Mouse (Mus musculus) myocyte (in vitro differentiated cells): ENCODE measurements around the gene Fgf9.

ENCODE experiments used
- MAX ChIP-seq: IDR thresholded peaks from one replicate; pipeline ENCODE4 v1.6.1; 2011; ENCODE audit warnings: low read depth, mild to moderate bottlenecking, control low read depth
- POLR2A ChIP-seq: IDR thresholded peaks from one replicate; pipeline ENCODE4 v1.6.1; 2011; ENCODE audit warnings: low read depth, mild to moderate bottlenecking, control low read depth, moderate library complexity; ENCODE audit not compliant: insufficient read length
- POLR2AphosphoS2 ChIP-seq: IDR thresholded peaks from one replicate; pipeline ENCODE4 v1.6.1; 2011; ENCODE audit warnings: low read depth, control low read depth; ENCODE audit not compliant: insufficient read length
- REST ChIP-seq: IDR thresholded peaks from one replicate; pipeline ENCODE4 v1.6.1; 2011; ENCODE audit warnings: mild to moderate bottlenecking, control low read depth, moderate library complexity; ENCODE audit not compliant: insufficient read depth, insufficient read length

GRCm38 (mm10) chr14:58036174-58036573 lies 34.2 kb upstream of the Fgf9 start:
- TF ChIP-seq REST (no peak), POLR2AphosphoS2 (no peak), MAX (no peak), POLR2A (no peak)
